Mouse (Mus musculus): Measurements from ENCODE around the gene Adh6b. TPM values are rescaled to one million over a fixed set of nuclear protein-coding genes. Genes with fewer than 3 reads are reported as not detected.
A peak's percentile ranks its signal among the peaks of the same experiment; 100 is the strongest.

Gene Adh6b
- total RNA-seq (2021) (under 1 TPM in 1 of 2 experiments, not detected in 1; 0.17 TPM), polyA plus RNA-seq (2012; rRNA removed) (0.06 TPM in 1 of 2 replicates, not detected in the other)
- long read RNA-seq = 0 reads

- DNase-seq = no peak
These were observed at the start of gene Adh6b for GRCm38 (mm10) chr3:138341471-138341870. TSS of gene Adh6b (plus strand) at chr3:138341775.

- peak; percentile 45 for DNase-seq
These were observed 48.2 kb upstream of the Adh6b start for GRCm38 (mm10) chr3:138293298-138293895.

GRCm38 (mm10) chr3:138300130-138300529, 41.4 kb upstream of the Adh6b start:
- DNase-seq = no peak

GRCm38 (mm10) chr3:138302676-138303075, 38.9 kb upstream of the Adh6b start:
- DNase-seq = no peak

- no peak for DNase-seq
These were observed 37.6 kb upstream of the Adh6b start for GRCm38 (mm10) chr3:138303771-138304488.

GRCm38 (mm10) chr3:138304489-138304871, 37.1 kb upstream of the Adh6b start:
- DNase-seq = no peak

- DNase-seq = no peak
These were observed 35.9 kb upstream of the Adh6b start for GRCm38 (mm10) chr3:138305486-138306289.

- DNase-seq = no peak
These were observed 35.3 kb upstream of the Adh6b start for GRCm38 (mm10) chr3:138306290-138306683.

GRCm38 (mm10) chr3:138309910-138310309, 31.7 kb upstream of the Adh6b start:
- no peak for DNase-seq

GRCm38 (mm10) chr3:138311015-138311414, 30.6 kb upstream of the Adh6b start:
- DNase-seq = no peak

GRCm38 (mm10) chr3:138312965-138313364, 28.6 kb upstream of the Adh6b start, which contains the start of gene Adh6a:
TSS of gene Adh6a (plus strand) at chr3:138313286.
- DNase-seq = no peak

GRCm38 (mm10) chr3:138316908-138317472, 24.6 kb upstream of the Adh6b start:
- no peak for DNase-seq

- no peak for DNase-seq
These were observed 16.6 kb upstream of the Adh6b start for GRCm38 (mm10) chr3:138325001-138325400.

- no peak for DNase-seq
These were observed 16.1 kb upstream of the Adh6b start for GRCm38 (mm10) chr3:138325466-138325865.

- DNase-seq = no peak
These were observed 7.7 kb upstream of the Adh6b start for GRCm38 (mm10) chr3:138333910-138334309.

- DNase-seq = no peak
These were observed 7.3 kb upstream of the Adh6b start for GRCm38 (mm10) chr3:138334320-138334719.

GRCm38 (mm10) chr3:138335566-138335965, 6.0 kb upstream of the Adh6b start:
- DNase-seq = no peak

GRCm38 (mm10) chr3:138336104-138336754, 5.3 kb upstream of the Adh6b start:
- no peak for DNase-seq

- DNase-seq = no peak
These were observed 5.5 kb downstream of the Adh6b start for GRCm38 (mm10) chr3:138347041-138347440.

- no peak for DNase-seq
These were observed 10.6 kb downstream of the Adh6b start for GRCm38 (mm10) chr3:138352012-138352809.

GRCm38 (mm10) chr3:138358856-138359255, 17.3 kb downstream of the Adh6b start:
- no peak for DNase-seq
